Mouse (Mus musculus) retina, adult 2 months (tissue): ENCODE measurements around the gene Nmt1.

ENCODE experiments used
- DNase-seq: peaks from one replicate; pipeline ENCODE4 v3.0.0-alpha.2; 2012; ENCODE audit warnings: low read depth, low spot score

Nmt1 gene

GRCm38 (mm10) chr11:103043982-103044381, 16.0 kb downstream of the Nmt1 start:
- DNase-seq = no peak

- no peak for DNase-seq
These were observed 18.3 kb downstream of the Nmt1 start for GRCm38 (mm10) chr11:103046286-103046685.

DNA sequence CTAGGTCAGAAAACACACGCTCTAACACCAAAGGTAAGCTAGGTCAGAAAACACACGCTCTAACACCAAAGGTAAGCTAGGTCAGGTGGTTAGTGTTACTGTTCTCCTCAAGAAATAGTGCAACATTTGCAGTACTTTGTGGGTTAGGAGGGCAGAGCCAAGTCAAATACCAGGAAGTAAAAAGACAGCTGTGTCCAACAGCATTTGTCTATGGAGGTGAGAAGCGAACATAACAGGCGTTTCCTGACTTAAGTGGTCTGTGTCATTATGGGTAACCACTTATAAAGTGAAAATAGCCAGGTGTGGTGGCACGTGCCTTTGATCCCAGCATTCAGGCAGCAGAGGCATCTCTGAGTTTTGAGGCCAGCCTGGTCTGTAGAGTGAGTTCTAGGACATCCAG, 21.6 kb downstream of the Nmt1 start:
- DNase-seq = no peak

DNA sequence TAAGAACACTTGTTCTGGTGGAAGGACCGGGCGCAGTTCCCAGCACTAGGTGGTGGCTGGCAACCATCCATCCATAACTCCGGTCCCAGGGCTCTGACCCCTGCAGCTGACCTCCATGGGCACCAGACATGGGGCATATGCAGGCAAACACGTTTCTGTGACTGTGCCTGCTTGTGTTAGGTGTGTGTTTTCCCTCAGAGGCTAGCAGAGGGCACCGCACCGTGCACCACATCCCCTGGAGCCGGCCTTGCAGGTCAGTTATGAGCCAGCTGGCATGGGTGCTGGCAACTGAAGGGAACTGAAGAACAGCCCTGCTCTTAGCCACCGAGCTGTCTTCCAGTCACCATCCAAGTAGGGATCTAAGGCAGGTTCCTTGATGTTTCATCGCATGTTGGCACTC, 22.2 kb downstream of the Nmt1 start:
- no peak for DNase-seq

DNA sequence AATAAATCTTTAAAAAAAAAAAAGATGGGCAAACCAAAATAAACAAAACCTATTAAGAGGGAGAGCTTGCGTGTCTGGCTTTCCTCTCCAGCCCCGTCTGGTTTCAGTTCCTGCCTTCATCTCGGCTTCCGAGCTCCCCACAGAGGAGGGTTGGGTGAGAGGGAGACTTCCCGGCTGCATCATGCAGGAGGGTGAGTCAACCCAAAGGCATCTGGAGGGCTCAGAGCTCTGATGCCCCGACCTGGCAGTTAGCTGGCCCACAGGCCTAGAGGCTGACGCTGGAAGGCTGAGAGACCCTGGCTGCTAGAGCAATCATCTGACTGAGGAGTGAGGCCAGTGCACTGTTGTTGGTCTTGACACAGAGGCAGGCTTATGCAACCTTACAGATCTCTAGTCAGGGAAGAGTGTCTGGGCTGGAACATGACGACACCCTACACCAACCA, 23.3 kb downstream of the Nmt1 start:
- DNase-seq = no peak

GRCm38 (mm10) chr11:103052078-103052477, 24.1 kb downstream of the Nmt1 start:
- DNase-seq = no peak

DNA sequence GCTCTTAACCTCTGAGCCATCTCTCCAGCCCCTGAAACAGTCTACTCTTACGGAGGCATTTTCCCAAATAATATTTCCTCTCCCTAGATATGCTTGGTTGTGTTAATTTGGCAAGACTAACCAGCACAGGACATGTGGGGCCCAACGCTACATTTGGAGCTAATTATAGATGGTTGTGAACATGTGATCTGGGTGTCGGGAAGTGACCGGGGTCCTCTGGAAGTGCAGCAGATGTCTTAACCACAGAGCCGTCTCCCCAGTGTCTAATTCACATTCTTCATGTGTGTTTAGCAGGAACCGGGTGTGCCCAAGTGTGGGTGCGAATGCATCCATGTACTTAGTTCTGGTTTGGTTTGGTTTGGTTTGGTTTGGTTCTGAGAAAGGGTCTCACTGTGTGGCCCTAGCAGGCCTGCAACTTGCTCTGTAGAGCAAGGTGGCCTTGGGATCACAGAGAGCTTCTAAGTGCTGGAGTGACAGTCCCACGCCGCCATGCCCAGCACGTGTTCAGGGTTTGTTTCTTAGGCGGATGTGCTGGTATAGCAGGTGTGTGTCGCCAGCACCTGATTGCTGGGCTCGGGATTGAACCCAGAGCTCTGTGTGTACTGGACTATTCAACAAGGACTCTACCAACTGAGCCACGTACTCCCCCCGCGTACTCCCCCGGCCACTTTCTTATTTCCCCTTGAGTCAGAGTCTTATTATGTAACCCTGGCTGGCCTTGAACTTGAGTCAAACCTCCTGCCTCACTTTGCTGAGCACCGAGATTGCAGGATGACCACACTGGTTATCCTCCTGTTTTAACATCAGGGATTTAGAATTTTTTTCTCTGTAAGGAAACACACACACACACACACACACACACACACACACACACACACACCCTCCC, 25.4 kb downstream of the Nmt1 start:
- DNase-seq = no peak

DNA sequence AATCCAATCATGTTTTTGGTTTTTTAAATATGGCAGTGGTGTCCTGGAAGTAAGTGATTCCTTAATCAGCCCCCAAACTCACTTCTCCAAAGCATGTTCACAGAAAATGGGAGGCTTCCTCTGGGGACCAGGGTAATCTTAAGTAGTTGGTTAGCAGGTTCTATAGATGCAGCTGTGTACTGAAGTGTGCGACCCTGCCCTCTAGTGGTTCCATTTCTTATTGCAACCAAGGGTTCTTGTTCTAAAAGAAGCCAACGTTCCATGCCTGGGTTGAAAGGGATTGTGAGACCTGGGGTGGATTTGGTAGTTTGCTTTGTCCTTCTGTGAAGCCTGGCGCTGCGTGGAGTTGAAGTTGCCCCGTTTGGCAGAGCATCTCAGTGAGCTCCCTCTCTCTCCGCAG, 26.8 kb downstream of the Nmt1 start:
- DNase-seq = peak; percentile 57

GRCm38 (mm10) chr11:103056636-103057035, 28.6 kb downstream of the Nmt1 start:
- DNase-seq = no peak

DNA sequence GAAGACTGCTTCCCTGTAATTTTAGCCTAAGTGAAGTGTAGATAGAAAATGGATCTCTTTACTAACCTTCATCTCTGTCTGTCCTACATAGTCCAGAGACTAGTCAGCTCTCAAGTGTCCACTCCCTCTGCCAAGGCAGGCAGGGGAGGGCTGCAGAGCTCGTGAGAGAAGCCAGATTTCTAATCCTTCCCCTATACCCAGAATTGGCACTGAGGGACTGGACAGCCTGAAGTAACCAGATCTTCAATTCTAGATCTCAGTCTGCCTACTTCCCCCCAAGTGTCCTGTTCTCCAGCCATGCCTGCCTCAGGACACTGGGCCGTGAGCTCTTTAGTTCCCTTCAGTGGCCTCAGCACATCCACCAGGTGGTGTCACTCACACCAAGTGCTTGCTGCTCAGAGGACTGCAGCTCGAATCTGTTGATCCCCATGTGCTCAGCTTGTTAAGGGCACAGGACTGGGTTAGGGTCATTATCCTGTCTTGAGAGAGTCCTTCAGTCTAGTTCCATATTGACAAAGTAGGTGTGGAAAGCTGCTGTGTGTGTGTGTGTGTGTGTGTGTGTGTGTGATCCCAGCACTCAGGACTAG, 30.6 kb downstream of the Nmt1 start:
- no peak for DNase-seq

DNA sequence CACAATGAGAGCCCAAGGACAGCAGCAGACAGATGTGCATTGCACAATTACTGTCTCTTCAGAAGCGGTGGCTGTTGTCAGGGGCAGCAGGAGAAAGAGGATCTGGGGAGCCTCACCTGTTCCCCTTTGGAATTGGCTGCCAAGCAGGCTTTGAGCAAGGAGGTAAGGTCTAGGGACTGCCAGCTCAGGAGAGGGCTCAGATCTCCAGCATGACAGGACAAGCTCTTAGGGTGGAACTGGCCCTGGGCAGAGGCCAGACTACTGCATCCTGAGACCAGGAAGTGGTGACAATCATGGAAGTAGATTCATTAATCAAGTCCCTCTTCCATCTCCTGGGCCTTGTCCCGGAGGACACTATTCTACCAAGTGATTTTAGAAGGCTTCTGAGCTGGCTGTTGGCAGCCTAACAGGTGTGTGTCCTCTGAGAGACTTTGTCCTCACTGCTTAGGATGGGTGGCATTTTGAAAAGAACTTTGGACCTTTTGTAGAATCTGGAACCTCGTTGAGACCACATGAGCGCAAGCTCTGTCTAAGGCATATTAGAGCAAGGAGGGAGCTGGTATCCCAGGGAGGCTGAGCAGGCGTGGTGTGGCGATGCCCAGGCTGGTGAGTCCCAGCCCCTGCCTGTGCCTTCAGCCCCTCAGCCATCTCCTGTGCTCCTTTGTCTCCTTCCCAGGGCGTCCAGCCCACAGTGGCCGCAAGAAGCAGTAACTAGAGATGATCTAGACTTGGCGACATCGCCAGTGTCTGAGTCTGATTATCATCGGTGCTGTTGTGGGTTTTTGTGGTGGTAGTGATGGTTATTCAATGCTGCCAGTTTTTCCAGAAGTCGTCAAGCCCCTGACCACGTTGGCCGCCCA, 38.4 kb downstream of the Nmt1 start:
- no peak for DNase-seq

GRCm38 (mm10) chr11:103067051-103067361, 39.0 kb downstream of the Nmt1 start:
- DNase-seq = no peak

DNA sequence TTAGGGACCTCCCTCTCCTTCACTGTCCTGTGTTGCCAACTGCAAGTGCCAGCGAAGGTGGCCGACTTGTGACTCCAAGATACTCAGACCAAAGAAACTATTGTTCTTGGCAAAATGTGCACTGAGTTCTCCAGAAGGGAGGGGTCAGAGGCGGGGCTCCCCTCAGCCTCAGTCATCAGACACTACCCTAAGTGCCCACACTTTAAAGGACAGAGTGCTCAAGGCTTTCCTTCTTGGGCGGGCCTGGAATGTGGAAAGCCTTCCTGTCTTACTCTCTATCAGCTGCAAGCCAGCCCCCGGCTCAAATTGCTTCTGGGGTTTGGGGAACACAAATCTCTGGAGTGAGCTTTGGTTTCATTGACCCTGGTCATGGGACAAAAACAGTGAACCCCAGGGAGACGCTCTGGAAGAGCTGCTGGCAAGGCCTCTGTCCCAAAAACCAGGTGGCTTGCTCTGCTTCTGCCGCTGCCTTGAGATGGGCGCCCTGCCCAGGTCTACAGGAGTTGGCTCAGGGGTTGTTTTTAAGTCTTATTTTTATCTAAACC, 39.5 kb downstream of the Nmt1 start:
- DNase-seq = no peak

DNA sequence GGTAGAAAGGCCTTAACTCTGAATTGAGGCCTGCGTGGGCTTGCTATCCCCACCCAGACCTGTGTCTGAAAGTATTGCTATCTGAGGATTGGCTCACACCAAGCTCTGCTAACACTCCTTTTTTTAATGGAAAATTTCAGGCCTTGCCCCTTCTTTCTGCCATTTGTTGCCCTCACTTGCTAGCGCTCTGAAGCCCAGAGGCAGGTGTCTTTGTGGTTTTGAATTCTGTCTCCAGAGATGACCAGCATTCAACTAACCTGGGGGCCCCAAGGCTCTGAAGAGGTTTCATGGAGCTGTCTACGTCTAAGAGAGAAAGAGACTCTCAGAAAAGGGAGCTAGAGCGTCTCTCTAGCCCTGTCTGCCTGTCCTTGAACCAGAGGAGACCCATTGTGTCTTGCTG, 40.3 kb downstream of the Nmt1 start:
- no peak for DNase-seq

GRCm38 (mm10) chr11:103068884-103069283, 40.9 kb downstream of the Nmt1 start:
- no peak for DNase-seq

DNA sequence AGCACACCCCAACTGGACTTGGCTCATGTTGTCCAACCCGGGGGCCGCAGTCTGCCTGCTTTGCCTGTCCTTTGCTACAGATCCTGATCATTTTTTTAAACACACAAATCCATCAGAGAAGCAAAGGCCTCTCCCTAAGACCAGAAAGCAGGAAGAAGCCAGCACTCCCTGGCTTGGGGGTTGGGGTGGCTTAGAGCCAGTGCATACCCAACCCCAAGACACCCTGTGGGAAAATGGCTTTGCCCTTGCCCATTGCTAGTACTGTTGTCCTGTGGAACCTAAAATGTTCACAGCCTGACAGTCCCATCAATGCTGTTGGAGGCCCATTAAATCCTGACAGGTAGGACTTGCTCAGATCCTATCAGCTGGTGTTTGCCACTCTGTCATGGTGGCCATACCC, 41.7 kb downstream of the Nmt1 start:
- DNase-seq = no peak

GRCm38 (mm10) chr11:103070322-103070880, 42.4 kb downstream of the Nmt1 start:
- no peak for DNase-seq

- no peak for DNase-seq
These were observed 45.7 kb downstream of the Nmt1 start for GRCm38 (mm10) chr11:103073671-103074070.

DNA sequence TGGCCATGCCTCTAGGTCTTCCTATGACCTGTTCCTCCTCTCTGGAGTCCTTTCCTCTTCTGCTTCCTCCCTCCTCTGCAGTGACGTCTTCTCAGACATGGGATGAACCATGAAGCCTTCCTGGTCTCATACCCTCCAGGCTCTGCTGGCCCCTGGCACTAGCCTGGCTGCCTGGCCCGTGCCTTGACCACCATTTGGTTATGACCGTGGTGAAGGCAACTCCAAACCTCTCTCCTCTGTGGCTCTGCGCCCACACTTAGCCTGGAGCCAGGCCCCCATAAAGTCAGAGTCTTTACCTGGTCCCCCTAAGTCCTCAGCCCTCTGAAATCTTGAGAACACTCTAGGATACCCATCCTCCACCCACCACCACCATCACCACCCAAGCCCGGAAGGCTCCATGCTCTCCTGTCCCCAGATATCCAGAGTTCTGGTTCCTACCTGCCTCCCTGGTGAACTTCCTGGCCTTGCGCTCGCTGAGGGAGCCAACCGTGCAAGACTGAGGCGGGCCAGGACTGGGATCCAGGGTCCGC, 46.2 kb downstream of the Nmt1 start:
- no peak for DNase-seq

GRCm38 (mm10) chr11:103074796-103075323, 46.9 kb downstream of the Nmt1 start:
- DNase-seq = no peak

- no peak for DNase-seq
These were observed 48.0 kb downstream of the Nmt1 start for GRCm38 (mm10) chr11:103076010-103076409.
